Mouse (Mus musculus): ENCODE results near the gene Gm12845.

GRCm38 (mm10) chr4:117712314-117712713, 11.9 kb upstream of the Gm12845 start:
- TF ChIP-seq CTCF (IDR thresholded peaks at IDR 0.05; ENCODE audit: extremely low read depth, insufficient read depth, insufficient read length, insufficient replicate concordance) (no peak), POLR2A (IDR thresholded peaks at IDR 0.05; ENCODE audit: low read depth, low read length) (no peak)
